Mouse (Mus musculus): ENCODE results near the gene Cd200r4.

Gene Cd200r4

GRCm38 (mm10) chr16:44876625-44877024 is 65.1 kb downstream of the Cd200r4 start:
- DNase-seq (ENCODE audit: low spot score), result no peak

- DNase-seq (ENCODE audit: low spot score), result no peak
Observed at GRCm38 (mm10) chr16:44877595-44877994, 66.1 kb downstream of the Cd200r4 start.

All from urinary bladder, postnatal 14 days (tissue).